Mouse (Mus musculus) heart, postnatal 14 days (tissue): ENCODE measurements around the gene Ryk. TPM values are rescaled to one million over a fixed set of nuclear protein-coding genes. Genes with fewer than 3 reads are reported as not detected.

Experiments
- DNase-seq, 2 experiments: peaks; one replicate each; pipeline ENCODE4 v3.0.0; 2021 to 2022
- intact Hi-C: fragments of 180-260 bp; cut with DNase I; formaldehyde crosslinking; loops from one replicate; pipeline ENCODE4 v1.15.1; 2025
- long read RNA-seq, 2 experiments: library from polyadenylated mRNA; stranded (forward); transcript quantifications; one replicate each; pipeline ENCODE4 v2.0.0; 2021
- total RNA-seq, 2 experiments: library from RNA; stranded (reverse); gene quantifications; 2 replicates each; pipeline ENCODE4 v1.2.3; 2021

The Ryk gene
- 10 to 100 TPM; 40.2 to 42.6 TPM for total RNA-seq
- long read RNA-seq, experiment 1, transcript Ryk-201 (15 exons, 2,852 nt), result minor isoform, 23 of 65 reads
- long read RNA-seq, experiment 1, transcript Ryk-203 (15 exons, 2,505 nt), result major isoform, 36 of 65 reads
- long read RNA-seq, experiment 1, partial matches to known transcripts, result 5 of 65 reads
- long read RNA-seq, experiment 1, other reads (novel, unspliced or antisense), result 1 of 65 reads
- long read RNA-seq, experiment 2, transcript Ryk-203 (15 exons, 2,505 nt), result major isoform, 32 of 64 reads
- long read RNA-seq, experiment 2, transcript Ryk-201 (15 exons, 2,852 nt), result minor isoform, 27 of 64 reads
- long read RNA-seq, experiment 2, partial matches to known transcripts, result 3 of 64 reads
- long read RNA-seq, experiment 2, other reads (novel, unspliced or antisense), result 2 of 64 reads

DNA sequence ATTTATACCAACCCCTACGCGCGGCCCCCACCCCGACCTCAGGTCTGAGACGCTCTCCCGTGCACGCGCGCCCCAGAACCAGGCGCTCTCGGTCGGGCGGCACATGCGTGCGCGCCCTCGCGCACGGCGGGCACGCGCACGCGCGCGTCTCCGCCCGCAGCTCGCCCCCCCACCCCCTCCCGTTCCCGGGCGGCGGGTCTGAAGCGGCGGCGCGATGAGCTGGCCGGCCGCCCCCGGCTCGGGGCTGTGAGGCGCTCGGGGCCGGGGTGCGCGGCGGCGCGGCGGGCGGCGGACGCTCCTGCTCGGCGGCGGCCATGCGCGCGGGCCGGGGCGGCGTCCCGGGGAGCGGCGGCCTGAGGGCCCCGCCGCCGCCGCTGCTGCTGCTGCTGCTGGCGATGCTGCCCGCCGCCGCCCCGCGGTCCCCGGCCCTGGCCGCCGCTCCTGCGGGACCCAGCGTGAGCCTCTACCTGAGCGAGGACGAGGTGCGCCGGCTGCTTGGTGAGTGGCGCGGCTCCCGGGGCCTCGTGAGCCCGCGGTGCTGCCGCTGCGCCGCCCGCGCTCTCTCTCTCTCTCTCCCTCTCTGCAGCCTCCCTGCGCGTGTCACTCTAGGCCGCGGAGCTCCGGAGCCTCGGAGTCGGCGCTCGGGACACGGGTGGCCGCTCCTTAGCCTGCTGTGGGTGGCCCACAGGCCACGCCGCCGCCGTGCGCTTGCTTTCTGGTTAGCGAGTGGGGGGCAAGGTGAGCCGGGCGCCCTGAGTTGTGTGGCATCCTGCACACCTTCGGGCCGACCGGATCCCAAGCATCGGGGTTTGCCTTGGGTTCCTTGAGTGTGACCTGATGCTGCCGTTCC lies at the start of gene Ryk:
Gene Ryk, plus strand, starts transcription at position 176 of the 850 bp plus-strand sequence.
- intact Hi-C loops, result loop anchor here (2.0 kb wide), 1 partner anchor 32 kb away; no protein-coding TSS in a partner anchor
- peak; percentile 80 to 88 for DNase-seq

DNA sequence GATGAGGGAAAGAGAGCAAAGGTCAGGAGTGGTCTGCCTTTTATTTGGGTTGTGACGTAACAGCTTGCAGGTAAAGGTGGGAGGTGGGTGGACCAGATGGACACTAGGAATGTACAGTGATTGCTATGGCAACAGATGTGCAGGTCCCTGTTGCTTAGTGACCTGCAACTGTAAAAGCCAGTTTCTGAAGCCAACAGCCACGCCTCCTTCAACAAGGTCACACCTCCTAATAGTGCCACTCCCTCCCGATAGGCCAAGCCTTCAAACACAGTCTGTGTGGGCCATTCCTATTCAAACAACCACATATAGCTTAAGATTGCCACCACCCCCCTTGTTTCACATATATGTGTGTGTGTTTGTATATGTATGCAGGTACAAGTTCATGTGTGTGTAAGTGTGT lies 45.2 kb upstream of the Ryk start:
- intact Hi-C loops, result no loop called here
- no peak for DNase-seq

DNA sequence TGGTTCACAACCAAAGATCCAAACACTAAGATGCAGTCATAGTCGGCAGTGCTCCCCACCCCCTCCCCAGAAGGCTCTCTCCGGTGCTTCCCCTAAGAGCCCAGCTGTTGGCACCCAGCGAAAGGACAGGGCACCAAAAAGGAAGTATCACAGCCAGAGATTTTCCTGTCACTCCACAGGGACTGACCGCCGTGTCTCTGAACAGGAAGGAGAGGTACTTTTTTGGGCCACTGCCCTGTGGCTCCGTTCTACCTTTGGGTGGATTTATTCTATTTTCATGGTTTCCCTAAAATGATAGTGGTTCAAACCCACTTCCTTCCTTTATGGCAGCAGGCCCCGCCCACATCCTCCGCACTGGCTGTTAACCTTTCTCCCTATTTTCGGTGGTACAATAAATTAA lies 42.9 kb upstream of the Ryk start:
- no peak for DNase-seq
- intact Hi-C loops, result no loop called here

DNA sequence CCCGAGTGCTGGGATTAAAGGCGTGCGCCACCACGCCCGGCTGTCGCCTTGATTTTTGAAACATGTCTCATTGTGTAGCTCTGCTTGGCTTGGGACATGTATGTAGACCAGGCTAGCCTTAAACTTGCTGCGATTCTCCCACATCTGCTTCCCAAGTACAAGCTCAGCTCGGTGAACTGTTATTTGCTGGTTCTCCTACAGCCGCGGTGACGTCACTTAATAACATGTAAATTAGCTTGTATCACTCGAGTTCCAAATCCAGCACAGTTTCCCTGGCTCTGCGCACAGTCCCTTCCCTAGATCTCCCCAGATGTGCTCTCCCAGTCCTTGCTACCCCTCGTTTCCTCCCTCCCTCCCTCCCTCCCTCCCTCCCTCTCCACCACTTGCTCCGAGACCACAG lies 41.9 kb upstream of the Ryk start:
- DNase-seq, result no peak
- intact Hi-C loops, result no loop called here

DNA sequence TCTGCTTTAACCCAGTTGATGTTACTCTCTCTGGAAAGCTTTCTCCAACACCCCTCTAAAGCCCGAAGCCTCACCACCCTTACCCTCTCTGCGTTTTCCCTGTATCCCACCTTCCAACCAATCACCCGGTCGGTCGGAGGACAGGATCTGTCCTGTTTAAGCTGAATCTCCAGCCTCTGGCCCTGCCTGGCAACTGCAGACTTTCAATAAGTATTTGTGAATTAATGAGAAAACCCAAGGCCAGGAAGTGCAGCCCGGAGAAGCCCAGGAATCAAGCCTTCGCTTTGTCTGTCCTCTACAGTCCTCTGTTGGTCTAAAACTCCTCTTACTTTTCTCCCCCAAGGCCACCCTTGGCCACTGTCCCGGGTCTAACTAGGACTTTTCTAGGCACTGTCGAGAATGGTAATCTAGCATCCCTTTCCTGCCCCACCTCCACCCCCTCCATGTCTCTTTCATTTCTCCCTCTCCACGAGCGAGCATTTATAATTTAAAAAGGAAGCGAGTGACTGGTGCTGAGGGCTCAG lies 41.4 kb upstream of the Ryk start:
- intact Hi-C loops, result no loop called here
- no peak for DNase-seq

DNA sequence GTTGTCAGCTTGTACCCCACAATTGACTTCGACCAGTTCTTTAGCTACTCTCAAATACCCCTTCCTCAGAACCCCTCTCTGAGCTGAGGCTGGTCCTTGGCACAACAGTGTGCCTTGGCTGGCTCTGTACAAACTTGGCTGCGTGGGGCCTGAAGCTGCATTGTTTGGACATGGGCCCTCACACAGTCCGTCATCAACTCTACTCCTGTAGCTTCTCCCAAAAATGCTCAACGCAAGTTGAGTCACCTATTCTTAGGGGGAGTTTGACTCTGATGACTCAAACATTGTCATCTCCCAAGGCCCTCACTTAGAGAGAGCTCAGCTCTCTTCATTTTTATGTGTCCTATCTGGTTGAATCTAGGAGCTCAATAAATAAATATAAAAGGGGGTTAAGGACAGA lies 36.3 kb upstream of the Ryk start:
- intact Hi-C loops, result no loop called here
- DNase-seq, result no peak

DNA sequence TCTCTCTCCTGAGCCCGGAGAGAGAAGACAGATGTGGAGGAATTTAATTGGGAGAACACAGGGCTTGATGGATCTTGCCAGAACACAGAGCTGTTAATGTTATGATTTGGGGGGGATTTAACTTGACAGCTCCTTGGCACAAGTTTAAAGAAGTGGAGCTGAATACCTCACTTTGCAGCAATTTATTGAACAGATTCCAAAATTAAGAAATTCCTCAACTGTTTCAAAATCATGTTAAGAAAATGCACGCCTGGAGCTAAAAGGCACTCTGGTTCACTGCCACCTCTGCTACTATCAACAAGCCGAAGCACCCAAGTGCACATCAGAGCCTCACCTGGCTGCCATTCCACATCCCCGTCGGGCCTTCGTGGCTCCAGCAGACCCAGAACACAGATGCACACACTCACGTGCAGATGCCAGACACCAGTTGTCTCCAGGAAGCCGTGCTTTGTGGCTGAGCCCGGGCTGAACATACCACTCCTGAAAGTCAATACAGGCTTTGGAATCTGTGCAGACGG lies 28.6 kb upstream of the Ryk start:
- intact Hi-C loops, result no loop called here
- DNase-seq, result no peak

DNA sequence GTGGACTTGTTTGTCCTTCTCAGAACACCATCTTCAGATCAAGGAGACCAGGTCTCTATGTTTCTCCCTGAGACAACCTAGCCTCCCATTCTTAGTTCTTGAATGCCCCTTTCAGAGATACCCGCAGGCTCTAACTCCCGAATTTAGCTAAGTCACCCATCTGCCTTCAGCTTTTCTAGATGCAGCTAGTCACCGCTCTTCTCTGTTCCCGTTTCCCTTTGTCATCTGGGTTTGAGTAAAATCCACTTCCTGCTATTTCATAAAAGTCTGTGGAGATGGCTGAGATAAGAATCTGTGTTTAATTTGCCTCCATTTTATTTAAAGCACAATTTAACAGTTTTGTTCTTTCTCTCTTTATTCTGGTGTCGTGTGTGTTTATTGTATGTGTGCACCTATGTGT lies 23.5 kb upstream of the Ryk start:
- no peak for DNase-seq
- intact Hi-C loops, result no loop called here

DNA sequence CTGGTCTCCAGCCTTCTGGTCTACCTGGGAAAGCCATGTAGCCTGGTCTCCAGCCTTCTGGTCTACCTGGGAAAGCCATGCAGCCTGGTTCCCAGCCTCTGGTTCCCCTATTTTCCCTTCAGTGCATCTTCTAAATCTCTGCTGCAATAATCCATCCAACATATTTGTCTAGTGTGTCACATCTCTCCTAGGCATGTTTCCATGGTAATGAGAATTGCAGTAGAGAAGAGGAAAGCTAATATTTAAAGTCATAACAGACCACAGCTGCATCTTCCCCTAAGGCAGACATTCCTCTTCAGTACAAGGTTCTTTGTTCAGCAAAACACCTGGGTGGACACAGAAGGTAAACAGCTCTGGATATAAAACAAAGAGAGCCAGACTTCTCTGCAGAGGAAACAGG lies 16.5 kb upstream of the Ryk start:
- intact Hi-C loops, result no loop called here
- DNase-seq, result no peak

DNA sequence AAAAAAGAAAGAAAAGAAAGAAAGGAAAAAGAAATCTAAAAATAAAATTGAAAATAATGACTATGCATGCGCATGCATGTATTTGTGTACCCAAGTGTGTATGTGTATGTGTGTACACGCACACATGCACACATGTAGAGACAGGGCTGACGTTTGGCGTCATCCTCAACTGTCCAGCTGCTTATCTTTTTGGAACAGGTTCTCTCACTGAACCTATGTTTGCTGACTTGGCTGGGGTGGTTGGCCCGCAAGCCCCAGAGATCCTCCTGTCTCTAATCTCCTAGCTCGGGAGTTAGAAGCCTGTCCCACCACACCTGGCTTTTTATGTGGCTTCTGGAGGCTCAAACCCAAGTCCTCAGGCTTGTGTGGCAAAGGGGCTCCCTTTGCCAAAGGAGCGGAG lies 6.1 kb upstream of the Ryk start:
- DNase-seq, result no peak
- intact Hi-C loops, result no loop called here

DNA sequence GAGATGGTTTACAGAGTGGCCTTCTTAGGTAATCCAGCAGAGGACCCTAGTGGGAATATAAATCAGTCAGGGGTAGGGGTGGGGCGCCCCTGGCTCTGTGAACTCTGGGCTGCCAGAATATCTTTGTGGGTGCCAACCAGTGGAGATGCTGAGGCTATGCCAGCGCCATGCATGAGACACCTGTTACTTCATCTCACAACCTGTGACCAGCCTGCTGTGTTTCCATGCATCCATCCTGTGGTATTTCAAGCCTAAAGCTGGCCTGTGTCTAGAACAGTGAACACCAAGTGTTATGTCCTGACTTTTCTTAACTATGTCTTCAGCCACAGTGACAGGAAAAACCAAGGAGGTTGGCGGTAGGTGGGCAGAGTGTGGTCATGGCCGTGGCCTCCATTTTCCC lies 3.2 kb upstream of the Ryk start:
- intact Hi-C loops, result no loop called here
- DNase-seq, result no peak

DNA sequence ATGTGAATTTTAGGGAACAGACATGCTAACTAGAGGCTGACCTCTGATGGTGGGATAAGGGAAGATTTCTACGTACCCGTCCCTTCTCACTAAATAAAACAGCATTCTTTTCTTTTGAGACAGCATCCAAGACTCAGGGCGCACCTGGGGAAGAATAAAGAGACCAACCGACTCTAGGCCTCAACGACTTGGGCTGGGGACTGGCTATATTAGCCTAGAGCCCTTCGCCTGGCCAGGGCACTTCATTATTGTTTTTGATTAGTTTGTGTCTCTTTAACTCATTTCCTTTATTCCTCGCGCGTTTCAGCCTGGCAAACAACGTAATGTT lies 339 bp upstream of the Ryk start:
- DNase-seq, result no peak
- intact Hi-C loops, result loop anchor here (2.0 kb wide), 1 partner anchor 32 kb away; no protein-coding TSS in a partner anchor

DNA sequence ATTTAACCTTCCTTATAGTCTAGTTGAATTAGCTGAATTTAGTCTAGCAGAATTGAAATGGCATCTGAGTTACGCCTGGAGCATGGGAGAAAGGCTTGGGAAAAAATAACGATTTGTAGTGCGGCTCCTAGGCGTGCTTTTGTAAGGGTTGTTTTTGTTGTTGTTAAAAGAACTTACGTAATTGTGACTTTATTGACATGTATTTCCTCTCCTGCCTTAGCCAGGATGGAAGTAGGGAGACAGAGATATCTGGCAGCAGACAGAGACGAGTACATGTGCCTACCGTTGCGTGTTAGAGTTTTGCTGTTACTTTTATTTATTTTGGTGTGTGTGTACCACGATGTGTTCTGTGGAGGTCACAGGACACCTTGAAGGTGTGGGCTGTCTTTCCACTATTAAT lies 1.6 kb downstream of the Ryk start:
- no peak for DNase-seq
- intact Hi-C loops, result no loop called here

DNA sequence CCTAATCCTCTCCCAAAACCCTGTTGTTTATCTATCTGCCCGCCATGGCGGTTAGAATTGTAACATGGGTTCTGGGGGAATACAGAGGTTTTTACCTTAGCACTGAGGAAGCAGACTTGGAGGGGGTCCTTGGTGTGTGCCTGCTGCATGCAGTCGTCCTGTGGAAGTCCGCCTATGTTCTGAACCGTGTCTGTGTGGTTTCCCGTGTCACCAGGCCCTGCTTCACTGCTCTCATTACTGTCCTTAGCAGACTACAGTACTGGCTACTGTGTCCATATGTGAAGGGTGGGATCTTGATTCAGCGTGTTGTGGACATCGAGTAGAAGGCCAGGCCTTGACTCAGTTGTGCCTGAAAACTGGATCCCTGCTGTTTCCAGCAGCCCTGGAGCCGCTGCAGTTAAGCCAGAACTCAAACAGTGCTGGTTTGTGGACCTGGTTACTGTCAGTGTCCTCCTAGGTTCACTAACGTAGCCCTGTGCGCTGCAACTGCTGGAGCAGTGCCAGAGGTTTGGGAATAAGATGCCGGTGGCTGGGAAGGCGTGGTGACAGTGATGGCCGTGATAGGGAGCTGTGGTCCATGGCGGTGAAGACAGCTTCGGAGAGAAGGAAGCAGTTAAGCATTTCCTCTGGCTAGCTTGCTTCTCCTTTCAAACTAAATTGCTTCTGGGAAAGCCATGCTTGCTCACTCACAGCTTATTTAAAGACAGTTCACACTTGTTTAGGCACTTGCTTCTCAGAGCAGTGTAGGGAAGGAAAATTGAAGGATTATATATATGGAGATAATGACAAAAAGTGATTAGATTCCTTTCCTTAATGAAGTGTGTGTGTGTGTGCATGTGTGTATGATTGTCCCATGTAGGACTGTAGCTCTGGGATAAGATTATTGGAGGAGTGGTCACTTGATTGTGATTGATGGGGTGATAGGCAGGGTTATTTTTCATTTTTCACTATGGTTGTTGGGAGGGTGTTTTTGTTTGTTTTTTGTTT lies 6.4 kb downstream of the Ryk start:
- intact Hi-C loops, result no loop called here
- DNase-seq, result peak; percentile 50 to 52

DNA sequence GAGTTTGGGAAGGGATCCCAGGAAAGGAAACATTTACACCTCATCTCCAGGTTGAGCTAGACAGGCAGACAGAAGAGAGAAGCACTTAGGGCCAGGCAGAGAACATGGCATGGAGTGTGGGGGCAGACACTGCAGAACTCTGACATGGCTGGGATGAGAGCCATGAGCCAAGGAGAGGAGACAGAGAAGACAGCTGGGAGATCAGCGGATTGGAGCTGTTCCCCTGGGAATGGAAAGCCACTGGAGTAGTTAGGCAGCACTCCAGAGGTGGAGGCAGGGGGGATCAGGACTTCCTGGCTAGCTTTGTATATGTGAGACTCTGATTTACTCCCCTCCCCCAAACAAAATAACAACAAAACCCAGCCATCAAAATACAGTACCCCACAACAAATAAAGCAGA lies 7.1 kb downstream of the Ryk start:
- intact Hi-C loops, result no loop called here
- DNase-seq, result peak; percentile 23 to 31

DNA sequence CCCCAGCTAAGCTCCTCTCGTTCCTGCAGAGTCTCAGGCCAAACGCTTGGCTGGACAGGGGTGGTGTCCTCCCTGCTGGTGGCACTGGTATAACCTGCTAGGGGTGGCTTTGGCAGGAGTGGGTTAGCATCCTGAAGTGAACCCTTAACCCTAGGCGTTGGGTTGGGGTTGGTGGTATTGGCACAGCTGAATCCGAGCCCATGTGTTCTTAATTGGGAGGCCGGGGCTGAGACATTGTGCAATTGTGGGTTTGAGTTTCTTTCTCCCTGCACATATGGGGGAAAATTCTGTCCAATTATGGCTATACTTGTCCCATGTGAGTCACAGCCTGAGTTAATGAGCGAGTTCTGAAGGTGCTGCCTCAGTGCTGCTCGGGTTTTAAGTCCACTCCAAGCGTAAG lies 7.8 kb downstream of the Ryk start:
- intact Hi-C loops, result no loop called here

DNA sequence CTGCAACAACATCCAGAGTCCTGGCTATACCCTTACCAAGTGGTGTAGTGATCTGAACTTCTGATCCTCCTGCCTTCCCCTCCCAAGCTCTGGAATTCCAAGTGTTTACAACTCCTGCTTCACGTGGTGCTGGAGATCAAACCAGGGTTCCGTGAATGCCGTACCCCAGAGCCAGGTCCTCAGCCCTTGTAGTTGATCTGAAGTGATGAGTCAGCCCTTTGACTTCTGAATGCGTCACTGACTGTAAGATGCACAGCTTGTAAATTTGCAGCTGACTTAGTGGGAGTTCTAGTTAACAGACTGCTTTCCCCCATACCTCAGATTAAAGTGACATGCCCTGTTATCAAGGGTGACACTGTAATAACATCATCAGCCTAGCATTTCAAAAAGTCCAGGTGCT lies 8.9 kb downstream of the Ryk start:
- intact Hi-C loops, result no loop called here
- DNase-seq, result no peak

More for the DNA sequence above, 7.8 kb downstream of the Ryk start:
- no peak for DNase-seq

DNA sequence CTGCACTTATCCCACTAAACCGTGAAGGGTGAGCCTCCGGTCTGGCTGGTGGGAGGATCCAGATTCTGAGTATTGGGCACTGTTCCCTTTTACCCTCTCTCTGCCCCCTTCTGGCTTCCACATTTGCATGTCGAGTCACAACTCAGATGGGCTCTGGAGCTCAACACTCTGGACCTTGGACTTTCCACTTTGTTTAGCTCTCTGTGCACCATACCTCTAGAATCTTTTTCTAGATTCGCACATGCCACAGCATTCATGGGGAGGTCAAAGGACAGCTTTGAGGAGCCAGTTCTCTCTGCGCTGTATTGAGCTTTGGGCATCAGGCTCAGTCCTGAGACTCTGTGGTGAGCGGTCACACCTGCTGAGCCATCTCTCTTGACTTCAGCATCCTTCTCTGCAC lies 11.1 kb downstream of the Ryk start:
- DNase-seq, result no peak
- intact Hi-C loops, result no loop called here

DNA sequence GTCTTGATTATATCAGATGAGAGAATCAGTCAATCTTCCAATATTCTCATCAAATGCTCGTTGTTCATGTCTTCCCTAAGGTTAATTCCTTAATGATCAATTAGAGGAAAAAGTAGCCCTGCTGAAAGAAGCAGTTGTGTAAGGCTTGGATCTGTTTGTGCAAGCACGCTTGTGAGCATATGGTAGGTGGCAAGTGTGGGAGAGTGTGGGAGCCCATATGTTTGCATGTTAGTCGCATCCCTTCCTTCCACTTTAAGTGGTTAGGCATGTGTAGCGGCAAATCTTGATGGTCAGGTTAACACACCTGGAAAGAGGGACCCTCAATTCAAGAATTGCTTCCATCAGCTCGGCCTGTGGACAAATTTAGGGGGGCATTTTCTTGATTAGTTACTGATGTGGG lies 11.6 kb downstream of the Ryk start:
- no peak for DNase-seq
- intact Hi-C loops, result no loop called here
